Mouse (Mus musculus) forebrain, embryonic 16.5 days (tissue): ENCODE measurements around the gene Trabd2b. TPM values are rescaled to one million over a fixed set of nuclear protein-coding genes. Genes with fewer than 3 reads are reported as not detected.

ENCODE experiments used
- ATAC-seq: fragments of 200-750 bp; cut with Nextera tagmentation; 2 replicates; pipeline ENCODE4 v1.8.0; 2017; ENCODE audit warnings: mild to moderate bottlenecking, moderate library complexity
- H3K27ac ChIP-seq: fragments of 300-500 bp; sonication (generic); 2 replicates; pipeline ENCODE4 v1.5.1; 2014; ENCODE audit warnings: low read length, control low read depth
- H3K27me3 ChIP-seq: fragments of 300-500 bp; sonication (generic); replicated peaks from 2 replicates; pipeline ENCODE4 v1.6.1; 2014; ENCODE audit warnings: low read length; ENCODE audit not compliant: control insufficient read depth, insufficient read depth
- H3K36me3 ChIP-seq: fragments of 300-500 bp; sonication (generic); 2 replicates; pipeline ENCODE4 v1.6.1; 2014; ENCODE audit not compliant: control insufficient read depth, insufficient read depth
- H3K4me1 ChIP-seq: fragments of 300-500 bp; sonication (generic); replicated peaks from 2 replicates; pipeline ENCODE4 v1.6.1; 2014; ENCODE audit warnings: low read length; ENCODE audit not compliant: control insufficient read depth, insufficient read depth
- H3K4me2 ChIP-seq: fragments of 300-500 bp; sonication (generic); 2 replicates; pipeline ENCODE4 v1.6.1; 2014; ENCODE audit warnings: mild to moderate bottlenecking, low read length, control low read depth
- H3K4me3 ChIP-seq: fragments of 300-500 bp; sonication (generic); replicated peaks from 2 replicates; pipeline ENCODE4 v1.5.1; 2014; ENCODE audit warnings: mild to moderate bottlenecking, low read length, control low read depth
- H3K9ac ChIP-seq: fragments of 300-500 bp; sonication (generic); replicated peaks from 2 replicates; pipeline ENCODE4 v1.6.1; 2014; ENCODE audit warnings: low read depth, low read length, control low read depth
- H3K9me3 ChIP-seq: fragments of 300-500 bp; sonication (generic); 2 replicates; pipeline ENCODE4 v1.6.1; 2016; ENCODE audit warnings: low read length; ENCODE audit not compliant: control insufficient read depth
- WGBS: fragments of 180-500 bp; shearing (Covaris S2); extraction: QIAGEN DNeasy Blood & Tissue Kit; methylation state at CpG from one replicate; pipeline ENCODE4 v1.1.7; 2014; 5-methylcytosine and 5-hydroxymethylcytosine counted together
- polyA plus RNA-seq: library from polyadenylated mRNA; unstranded; fragments of >200 nt; fragmentation: Nextera tagmentation; extraction: Ambion mirVana; gene quantifications from 2 replicates; pipeline ENCODE4 v1.2.1, GENCODE M21; 2015

The Trabd2b gene
- polyA plus RNA-seq, 1 experiment from 2014 or later, result 0.29 TPM

DNA sequence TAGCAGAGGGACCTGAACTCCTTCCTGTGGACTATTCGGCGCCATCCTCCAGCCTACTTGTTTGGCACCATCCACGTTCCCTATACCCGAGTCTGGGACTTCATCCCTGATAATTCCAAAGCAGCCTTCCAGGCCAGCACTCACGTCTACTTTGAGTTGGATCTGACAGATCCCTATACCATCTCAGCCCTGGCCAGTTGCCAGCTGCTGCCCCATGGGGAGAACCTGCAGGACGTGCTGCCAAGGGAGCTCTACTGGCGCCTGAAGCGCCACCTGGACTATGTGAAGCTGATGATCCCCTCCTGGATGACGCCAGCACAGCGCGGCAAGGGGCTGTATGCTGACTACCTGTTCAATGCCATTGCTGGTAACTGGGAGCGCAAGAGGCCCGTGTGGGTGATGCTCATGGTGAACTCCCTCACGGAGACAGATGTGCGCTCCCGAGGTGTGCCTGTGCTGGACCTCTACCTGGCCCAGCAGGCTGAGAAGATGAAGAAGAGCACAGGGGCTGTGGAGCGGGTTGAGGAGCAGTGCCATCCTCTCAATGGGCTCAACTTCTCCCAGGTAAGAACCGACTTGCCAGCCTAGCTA lies 2.5 kb downstream of the Trabd2b start:
- peaks cover 16% of the 10 kb centered on the region for H3K27me3 ChIP-seq
- H3K4me1 ChIP-seq, result peaks cover 10% of the 10 kb centered on the region
- no peak overlapping the region for H3K4me3 ChIP-seq
- H3K36me3 ChIP-seq, result no peaks in the 10 kb centered on the region
- 62% methylated on average over 18 of the region's 18 CpGs for WGBS
- no peak overlapping the region for H3K9ac ChIP-seq
- no peak for ATAC-seq
- H3K4me2 ChIP-seq, result no peak overlapping the region
- no peak overlapping the region for H3K27ac ChIP-seq
- no peaks in the 10 kb centered on the region for H3K9me3 ChIP-seq

- H3K27ac ChIP-seq, result no peak overlapping the region
- H3K9ac ChIP-seq, result no peak overlapping the region
- H3K4me3 ChIP-seq, result no peak overlapping the region
- ATAC-seq, result no peak
- H3K9me3 ChIP-seq, result no peaks in the 10 kb centered on the region
- no peaks in the 10 kb centered on the region for H3K36me3 ChIP-seq
- no peak overlapping the region for H3K4me2 ChIP-seq
- H3K27me3 ChIP-seq, result peaks cover 16% of the 10 kb centered on the region
- peaks cover 10% of the 10 kb centered on the region for H3K4me1 ChIP-seq
These were observed 3.0 kb downstream of the Trabd2b start for GRCm38 (mm10) chr4:114409511-114409910.

DNA sequence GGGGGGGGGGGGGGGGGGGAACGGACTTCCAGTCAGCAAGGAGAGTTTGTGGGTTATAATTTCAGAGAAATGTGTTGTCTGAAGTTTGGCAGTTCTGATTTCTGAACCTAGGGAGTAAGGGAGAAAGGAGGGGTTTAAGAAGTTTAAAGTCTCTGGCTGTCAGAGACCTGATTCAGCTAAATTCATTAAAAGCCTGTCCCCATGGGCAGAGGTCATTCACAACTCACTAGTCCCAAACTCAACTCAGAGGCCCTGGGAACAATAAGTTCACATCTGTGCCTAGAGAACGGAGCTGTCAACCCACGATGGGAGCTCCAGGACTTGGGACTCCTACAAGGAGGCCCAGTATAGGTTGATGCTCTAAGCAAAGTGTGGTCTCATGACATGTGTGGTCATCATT lies 3.5 kb downstream of the Trabd2b start:
- 13% methylated on average over 3 of the region's 3 CpGs for WGBS

GRCm38 (mm10) chr4:114410443-114410842 lies 3.9 kb downstream of the Trabd2b start:
- no peak overlapping the region for H3K4me2 ChIP-seq
- no peak for ATAC-seq
- no peak overlapping the region for H3K4me3 ChIP-seq
- no peaks in the 10 kb centered on the region for H3K9me3 ChIP-seq
- WGBS, result 16% methylated on average over 11 of the region's 11 CpGs
- peaks cover 16% of the 10 kb centered on the region for H3K27me3 ChIP-seq
- H3K36me3 ChIP-seq, result no peaks in the 10 kb centered on the region
- no peak overlapping the region for H3K27ac ChIP-seq
- peaks cover 10% of the 10 kb centered on the region for H3K4me1 ChIP-seq
- H3K9ac ChIP-seq, result no peak overlapping the region

More for the DNA sequence above, 3.5 kb downstream of the Trabd2b start:
- H3K9me3 ChIP-seq, result no peaks in the 10 kb centered on the region
- H3K9ac ChIP-seq, result no peak overlapping the region
- no peak overlapping the region for H3K4me2 ChIP-seq
- no peak for ATAC-seq
- no peak overlapping the region for H3K27ac ChIP-seq
- no peaks in the 10 kb centered on the region for H3K36me3 ChIP-seq
- peaks cover 16% of the 10 kb centered on the region for H3K27me3 ChIP-seq
- H3K4me3 ChIP-seq, result no peak overlapping the region
- peaks cover 10% of the 10 kb centered on the region for H3K4me1 ChIP-seq

DNA sequence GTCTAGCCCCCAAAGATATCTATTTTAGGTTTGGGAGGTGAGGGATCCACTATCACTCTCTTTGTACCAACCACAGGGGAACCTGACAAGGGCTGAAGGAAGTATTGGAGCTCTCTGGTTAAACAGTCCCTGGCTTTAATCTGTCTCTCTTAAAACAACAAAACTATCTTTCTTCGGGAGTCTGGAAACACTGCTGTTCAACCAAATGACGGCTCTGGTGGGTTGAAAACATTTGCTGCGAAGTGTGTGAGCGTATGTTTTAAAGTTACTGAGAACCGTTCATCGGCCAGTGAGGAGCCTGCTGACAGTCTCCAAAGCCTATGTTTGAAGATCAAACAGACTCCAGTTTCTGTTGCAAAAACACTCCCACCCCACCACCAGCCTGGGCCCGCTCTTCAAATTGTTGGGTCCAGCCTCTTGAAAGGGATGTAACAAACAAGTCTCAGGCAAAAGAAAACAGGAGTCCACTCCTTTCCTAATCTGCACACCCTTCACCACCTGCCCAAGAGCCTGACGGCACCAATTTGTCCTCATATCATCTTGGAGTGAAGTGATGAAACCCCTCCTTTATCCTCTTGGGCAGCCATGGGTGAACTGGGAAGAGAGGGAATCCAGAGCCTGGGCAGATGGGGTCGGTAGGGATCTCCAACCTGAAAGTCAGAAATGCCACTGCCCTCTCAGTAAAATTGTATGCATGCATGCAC lies 4.6 kb downstream of the Trabd2b start:
- Histone ChIP-seq H3K36me3 (no peaks in the 10 kb centered on the region), H3K9me3 (no peaks in the 10 kb centered on the region), H3K27me3 (peaks cover 16% of the 10 kb centered on the region), H3K27ac (no peak overlapping the region), H3K4me2 (no peak overlapping the region), H3K9ac (no peak overlapping the region), H3K4me1 (peaks cover 8% of the 10 kb centered on the region), H3K4me3 (no peak overlapping the region)
- 60% methylated on average over 9 of the region's 9 CpGs for WGBS
- ATAC-seq, result no peak

- peaks cover under 1% of the 10 kb centered on the region; the same call in 1 of the 2 replicates for H3K4me1 ChIP-seq
- no peak overlapping the region for H3K4me2 ChIP-seq
- no peak overlapping the region for H3K4me3 ChIP-seq
- no peak for ATAC-seq
- H3K9ac ChIP-seq, result no peak overlapping the region
- H3K36me3 ChIP-seq, result no peaks in the 10 kb centered on the region
- 46% methylated on average over 6 of the region's 6 CpGs for WGBS
- H3K27ac ChIP-seq, result no peak overlapping the region
- H3K27me3 ChIP-seq, result peaks cover 10% of the 10 kb centered on the region
- no peaks in the 10 kb centered on the region for H3K9me3 ChIP-seq
These were observed 5.4 kb downstream of the Trabd2b start for GRCm38 (mm10) chr4:114411846-114412390.

GRCm38 (mm10) chr4:114415925-114416645 lies 9.6 kb downstream of the Trabd2b start:
- Histone ChIP-seq H3K4me1 (no peaks in the 10 kb centered on the region), H3K4me3 (no peak overlapping the region), H3K27me3 (no peaks in the 10 kb centered on the region), H3K27ac (no peak overlapping the region), H3K9ac (no peak overlapping the region), H3K36me3 (no peaks in the 10 kb centered on the region), H3K4me2 (no peak overlapping the region), H3K9me3 (no peaks in the 10 kb centered on the region)
- 26% methylated on average over 16 of the region's 16 CpGs for WGBS
- no peak for ATAC-seq

DNA sequence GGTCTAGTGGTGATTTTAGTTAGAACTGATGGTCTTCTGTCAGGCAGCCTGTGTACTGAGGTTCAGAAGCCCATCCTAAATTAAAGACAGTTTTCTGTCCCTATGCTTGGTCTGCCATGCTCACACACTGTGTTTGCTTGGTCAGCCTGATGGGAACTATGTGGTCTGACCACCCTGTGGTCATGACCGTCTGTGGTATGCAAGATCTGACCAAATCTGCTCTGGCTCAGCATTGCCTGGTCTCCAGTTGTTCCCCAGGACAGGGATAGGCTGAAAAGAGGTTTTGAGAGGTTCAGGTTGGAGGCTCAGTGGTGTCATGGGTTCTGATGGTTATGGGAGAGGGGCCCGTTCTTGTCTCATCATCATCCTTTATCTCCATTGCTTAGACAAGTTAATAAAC lies 13.6 kb downstream of the Trabd2b start:
- Histone ChIP-seq H3K9ac (no peak overlapping the region), H3K27me3 (no peaks in the 10 kb centered on the region), H3K4me2 (no peak overlapping the region), H3K9me3 (no peaks in the 10 kb centered on the region), H3K36me3 (no peaks in the 10 kb centered on the region), H3K4me3 (no peak overlapping the region), H3K27ac (no peak overlapping the region), H3K4me1 (no peaks in the 10 kb centered on the region)
- 86% methylated on average over 2 of the region's 2 CpGs for WGBS
- ATAC-seq, result no peak

GRCm38 (mm10) chr4:114423084-114423483 lies 16.6 kb downstream of the Trabd2b start:
- no peaks in the 10 kb centered on the region for H3K36me3 ChIP-seq
- H3K27me3 ChIP-seq, result no peaks in the 10 kb centered on the region
- H3K27ac ChIP-seq, result no peak overlapping the region
- H3K9me3 ChIP-seq, result no peaks in the 10 kb centered on the region
- H3K9ac ChIP-seq, result no peak overlapping the region
- 70% methylated on average over 6 of the region's 6 CpGs for WGBS
- no peak overlapping the region for H3K4me3 ChIP-seq
- no peaks in the 10 kb centered on the region for H3K4me1 ChIP-seq
- no peak for ATAC-seq
- no peak overlapping the region for H3K4me2 ChIP-seq
